Mouse (Mus musculus): ENCODE results near the gene St8sia6.

The St8sia6 gene

GRCm38 (mm10) chr2:13760366-13760765 is 33.5 kb downstream of the St8sia6 start:
- DNase-seq (ENCODE audit: low spot score in 2 of 2), result no peak

GRCm38 (mm10) chr2:13757412-13757811 is 36.5 kb downstream of the St8sia6 start:
- no peak for DNase-seq (ENCODE audit: low spot score in 2 of 2)

GRCm38 (mm10) chr2:13755733-13756132 is 38.1 kb downstream of the St8sia6 start:
- DNase-seq (ENCODE audit: low spot score in 2 of 2), result no peak

GRCm38 (mm10) chr2:13751691-13752090 is 42.2 kb downstream of the St8sia6 start:
- DNase-seq (ENCODE audit: low spot score in 2 of 2), result no peak

DNA sequence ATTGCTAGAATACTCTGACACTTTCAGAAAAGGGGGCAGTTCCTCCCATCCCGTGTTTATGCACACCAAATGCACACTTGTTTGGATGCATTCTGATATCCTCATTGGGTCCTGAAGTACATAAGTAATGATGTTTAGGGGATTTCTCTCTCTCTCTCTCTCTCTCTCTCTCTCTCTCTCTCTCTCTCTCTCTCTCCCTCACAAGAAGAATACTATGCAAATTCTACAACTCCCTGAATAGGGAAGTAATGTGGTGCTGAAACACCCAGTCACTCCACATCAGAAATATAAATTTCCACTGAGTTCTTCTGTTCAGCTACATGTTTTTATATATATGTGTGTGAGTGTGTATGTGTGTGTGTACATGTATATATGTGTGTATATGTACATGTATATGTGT is 43.1 kb downstream of the St8sia6 start:
- DNase-seq (ENCODE audit: low spot score in 2 of 2), result no peak

DNA sequence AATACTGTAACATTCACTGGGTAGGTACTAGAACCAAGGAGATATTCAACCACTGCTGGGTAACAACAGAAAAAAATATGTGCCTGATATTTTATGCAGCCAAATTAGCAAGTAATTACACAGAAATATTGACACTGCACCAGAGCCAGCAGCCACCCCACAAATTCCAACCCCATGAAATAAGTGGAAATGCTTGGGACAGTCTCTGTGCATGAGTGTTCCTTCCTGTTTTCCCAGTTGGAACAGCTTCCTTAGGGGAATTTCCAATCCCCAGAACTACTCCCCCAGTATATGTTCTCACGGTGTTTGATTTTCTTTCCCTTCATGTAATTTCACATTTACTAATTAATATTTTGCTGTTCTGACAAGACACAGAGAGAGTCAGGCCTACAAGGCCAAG is 43.8 kb downstream of the St8sia6 start:
- no peak for DNase-seq (ENCODE audit: low spot score in 2 of 2)

GRCm38 (mm10) chr2:13749176-13749575 is 44.7 kb downstream of the St8sia6 start:
- DNase-seq (ENCODE audit: low spot score in 2 of 2), result no peak

DNA sequence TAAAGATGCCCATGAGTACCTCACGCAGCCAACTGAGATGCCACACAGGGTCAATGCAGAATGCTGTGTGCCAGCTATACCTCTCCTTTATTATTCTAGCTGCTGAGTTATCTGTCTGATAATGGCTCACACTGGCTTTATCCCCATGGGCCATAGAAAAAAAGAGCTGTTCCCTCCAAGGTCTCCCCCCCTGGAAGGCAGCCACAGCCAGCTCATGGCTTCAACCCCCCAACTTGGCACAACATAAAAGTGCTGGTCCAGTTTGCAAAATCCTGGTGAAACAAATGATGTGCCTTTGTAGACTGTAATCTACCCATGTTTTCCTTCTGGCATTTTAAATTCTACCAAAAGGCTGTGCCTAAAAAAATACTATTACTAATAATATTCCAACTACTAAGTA is 46.3 kb downstream of the St8sia6 start:
- DNase-seq (ENCODE audit: low spot score in 2 of 2), result no peak

- no peak for DNase-seq (ENCODE audit: low spot score in 2 of 2)
These were observed 47.8 kb downstream of the St8sia6 start for GRCm38 (mm10) chr2:13746023-13746422.

- DNase-seq (ENCODE audit: low spot score in 2 of 2), result no peak
These were observed 55.2 kb downstream of the St8sia6 start for GRCm38 (mm10) chr2:13738704-13739103.

- DNase-seq (ENCODE audit: low spot score in 2 of 2), result no peak
These were observed 66.0 kb downstream of the St8sia6 start for GRCm38 (mm10) chr2:13727901-13728300.

GRCm38 (mm10) chr2:13725592-13725991 is 68.3 kb downstream of the St8sia6 start:
- no peak for DNase-seq (ENCODE audit: low spot score in 2 of 2)

- DNase-seq (ENCODE audit: low spot score in 2 of 2), result no peak
These were observed 71.6 kb downstream of the St8sia6 start for GRCm38 (mm10) chr2:13722241-13722640.

GRCm38 (mm10) chr2:13718628-13719185 is 75.2 kb downstream of the St8sia6 start:
- DNase-seq (ENCODE audit: low spot score in 2 of 2), result no peak

DNA sequence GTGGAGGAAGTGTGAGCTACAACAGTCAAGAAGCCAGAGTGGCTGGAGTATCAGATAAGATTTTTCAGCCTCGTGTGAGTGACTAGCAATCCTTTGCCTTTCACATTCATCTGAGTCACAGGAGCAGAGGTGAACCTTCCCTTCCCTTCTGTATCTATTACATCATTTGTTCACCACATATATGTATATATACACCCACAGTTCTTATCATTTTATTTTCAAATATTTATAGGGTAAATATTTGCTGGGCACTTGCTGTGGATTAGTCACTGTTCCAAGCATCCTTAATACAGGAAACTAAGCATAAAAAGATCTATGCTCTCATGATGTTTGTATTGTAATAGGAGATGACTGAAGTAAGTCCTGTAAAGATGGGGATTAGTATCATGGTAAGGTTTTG is 85.1 kb downstream of the St8sia6 start:
- no peak for DNase-seq (ENCODE audit: low spot score in 2 of 2)

- no peak for DNase-seq (ENCODE audit: low spot score in 2 of 2)
These were observed 96.3 kb downstream of the St8sia6 start for GRCm38 (mm10) chr2:13697514-13697913.

- no peak for DNase-seq (ENCODE audit: low spot score in 2 of 2)
These were observed 99.4 kb downstream of the St8sia6 start for GRCm38 (mm10) chr2:13694417-13694816.

DNA sequence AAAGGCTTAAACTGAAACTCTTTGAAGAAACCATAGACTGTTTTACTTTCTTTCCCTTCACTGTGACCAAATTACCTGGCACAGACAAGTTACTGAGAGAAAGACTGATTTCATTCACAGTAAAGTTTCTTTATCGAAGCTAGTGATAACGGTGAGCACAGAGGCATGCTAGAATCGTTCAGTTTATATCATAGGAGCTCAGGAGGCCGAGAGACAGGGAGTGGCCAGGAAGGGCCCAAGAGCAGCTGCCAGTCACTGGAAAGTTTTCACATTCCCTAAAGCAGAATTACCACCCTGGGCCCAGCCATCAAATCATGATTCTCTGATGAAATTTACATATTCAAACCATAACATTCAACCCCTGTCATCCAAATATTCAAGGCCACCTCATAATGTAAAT is 109.5 kb downstream of the St8sia6 start:
- no peak for DNase-seq (ENCODE audit: low spot score in 2 of 2)

DNA sequence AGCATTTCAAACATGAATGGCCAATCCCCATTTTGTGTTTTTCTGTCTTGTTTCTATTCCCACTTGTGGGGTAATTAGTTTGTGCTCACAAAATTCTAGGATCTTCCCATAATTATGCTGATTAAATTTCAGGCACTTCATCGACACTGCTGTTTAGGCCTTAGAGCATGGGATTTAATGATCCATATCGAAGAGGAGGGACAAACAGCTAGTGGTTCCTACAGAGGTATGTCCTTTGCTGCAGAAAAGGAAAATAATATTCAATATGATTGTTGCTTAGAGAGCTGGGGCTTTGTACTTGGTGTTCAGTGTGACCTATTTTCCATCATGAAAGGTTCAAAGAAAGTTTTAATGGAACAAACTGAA is 110.7 kb downstream of the St8sia6 start:
- no peak for DNase-seq (ENCODE audit: low spot score in 2 of 2)

- DNase-seq (ENCODE audit: low spot score in 2 of 2), result no peak
These were observed 111.2 kb downstream of the St8sia6 start for GRCm38 (mm10) chr2:13682488-13683204.

DNA sequence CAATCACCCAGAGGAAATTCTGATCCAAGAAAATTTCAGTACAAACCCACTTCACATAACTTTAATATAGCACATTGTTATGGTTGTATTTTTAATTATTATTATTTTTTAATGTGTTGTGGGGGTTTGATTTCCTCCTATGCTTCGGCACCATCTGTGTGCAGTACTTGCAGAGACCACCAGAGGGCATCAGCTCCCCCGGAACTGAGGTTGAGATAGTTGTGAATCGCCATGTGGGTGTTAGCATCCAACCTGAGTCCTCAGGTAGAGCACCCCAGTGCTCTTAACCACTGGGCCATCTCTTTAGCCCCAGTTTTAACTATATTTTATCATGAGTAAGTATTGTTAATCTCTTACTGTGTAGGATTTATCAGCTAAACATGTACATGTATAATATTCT is 120.9 kb downstream of the St8sia6 start:
- no peak for DNase-seq (ENCODE audit: low spot score in 2 of 2)

GRCm38 (mm10) chr2:13672426-13672825 is 121.4 kb downstream of the St8sia6 start:
- DNase-seq (ENCODE audit: low spot score in 2 of 2), result no peak

- no peak for DNase-seq (ENCODE audit: low spot score in 2 of 2)
These were observed 159.0 kb downstream of the St8sia6 start for GRCm38 (mm10) chr2:13634866-13635265.
